Mouse (Mus musculus) stomach, postnatal 0 days (tissue): ENCODE results near the gene Olfr558. TPM values are rescaled to one million over a fixed set of nuclear protein-coding genes. Genes with fewer than 3 reads are reported as not detected.

Source experiments
- ATAC-seq: fragments of 200-750 bp; cut with Nextera tagmentation; 2 replicates; pipeline ENCODE4 v1.8.0; 2017; ENCODE audit not compliant: low FRiP score, low TSS enrichment
- DNase-seq: peaks from one replicate; pipeline ENCODE4 v3.0.0-alpha.2; 2016; ENCODE audit warnings: low spot score
- H3K27ac ChIP-seq: fragments of 300-500 bp; sonication (generic); replicated peaks from 2 replicates; pipeline ENCODE4 v1.5.1; 2014; ENCODE audit warnings: mild to moderate bottlenecking, control low read depth
- H3K27me3 ChIP-seq: fragments of 300-500 bp; sonication (generic); 2 replicates; pipeline ENCODE4 v1.6.1; 2014; ENCODE audit warnings: low read length; ENCODE audit not compliant: control insufficient read depth, insufficient read depth
- H3K36me3 ChIP-seq: fragments of 300-500 bp; sonication (generic); 2 replicates; pipeline ENCODE4 v1.6.1; 2014; ENCODE audit warnings: low read length, mixed read lengths; ENCODE audit not compliant: control insufficient read depth, insufficient read depth
- H3K4me1 ChIP-seq: fragments of 300-500 bp; sonication (generic); replicated peaks from 2 replicates; pipeline ENCODE4 v1.6.1; 2014; ENCODE audit warnings: antibody characterized with exemption; ENCODE audit not compliant: control insufficient read depth, insufficient read depth
- H3K4me2 ChIP-seq: fragments of 300-500 bp; sonication (generic); replicated peaks from 2 replicates; pipeline ENCODE4 v1.6.1; 2014; ENCODE audit warnings: low read depth, mild to moderate bottlenecking, control low read depth, moderate library complexity
- H3K4me3 ChIP-seq: fragments of 300-500 bp; sonication (generic); 2 replicates; pipeline ENCODE4 v1.5.1; 2014; ENCODE audit warnings: low read depth, low read length, control low read depth
- H3K9ac ChIP-seq: fragments of 300-500 bp; sonication (generic); 2 replicates; pipeline ENCODE4 v1.6.1; 2014; ENCODE audit warnings: mild to moderate bottlenecking, low read length, control low read depth, mixed read lengths
- H3K9me3 ChIP-seq: fragments of 300-500 bp; sonication (generic); 2 replicates; pipeline ENCODE4 v1.6.1; 2016; ENCODE audit warnings: low read length; ENCODE audit not compliant: control insufficient read depth
- CTCF ChIP-seq: IDR thresholded peaks from 2 replicates; pipeline ENCODE4 v1.5.1; 2016; ENCODE audit warnings: antibody characterized with exemption, low read depth, mild to moderate bottlenecking, moderate library complexity
- EP300 ChIP-seq: optimal IDR thresholded peaks from 2 replicates; pipeline ENCODE3; 2016; ENCODE audit warnings: antibody characterized with exemption
- WGBS: fragments of 180-500 bp; shearing (Covaris S2); extraction: QIAGEN DNeasy Blood & Tissue Kit; methylation state at CpG from one replicate; pipeline ENCODE4 v1.1.7; 2014; 5-methylcytosine and 5-hydroxymethylcytosine counted together
- polyA plus RNA-seq: library from polyadenylated mRNA; unstranded; fragments of >200 nt; fragmentation: Nextera tagmentation; extraction: Ambion mirVana; gene quantifications from 2 replicates; pipeline ENCODE4 v1.2.1, GENCODE M21; 2015

Gene Olfr558
- polyA plus RNA-seq, 1 experiment from 2014 or later, result 0.40 TPM

DNA sequence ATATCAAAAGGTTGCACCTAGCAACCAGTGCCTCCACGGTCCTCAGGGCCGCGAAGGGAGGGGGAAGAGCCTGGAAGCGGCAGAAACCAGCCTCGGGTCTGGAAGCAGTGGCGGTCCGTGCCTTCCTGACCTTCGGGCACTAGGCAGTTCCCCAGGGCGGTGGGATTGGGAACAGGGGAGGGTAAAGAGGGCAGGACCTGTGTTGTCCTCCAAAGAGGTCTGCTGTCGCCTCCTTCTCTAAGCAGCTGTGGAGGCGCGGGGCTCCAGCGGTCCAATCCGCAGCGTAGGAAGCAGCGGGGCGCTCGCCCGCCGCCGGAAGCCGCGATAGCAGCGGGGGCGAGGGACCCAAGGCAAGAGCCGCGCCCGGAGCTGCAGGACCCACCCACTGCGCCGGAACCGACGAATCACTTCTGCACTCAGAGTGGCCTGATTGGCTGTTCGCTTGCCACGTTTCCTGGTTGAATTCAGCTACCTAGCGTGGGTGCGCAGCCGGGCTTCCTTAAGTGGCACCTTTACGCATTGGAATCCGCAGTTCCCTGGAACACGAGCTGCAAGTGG lies 15.0 kb upstream of the Olfr558 start, which contains the start of gene Trim68:
Trim68 (minus strand) TSS at position 384 of the 558 bp plus-strand sequence.
- Histone ChIP-seq H3K4me1 (no peaks in the 10 kb centered on the region), H3K4me3 (peak within 1 kb of the TSS; percentile 62), H3K4me2 (peak within 1 kb of the TSS; percentile 78), H3K9ac (peak within 1 kb of the TSS; percentile 75), H3K27ac (peak within 1 kb of the TSS; percentile 88), H3K36me3 (no peaks in the 10 kb centered on the region), H3K9me3 (no peaks in the 10 kb centered on the region), H3K27me3 (no peaks in the 10 kb centered on the region)
- under 1% methylated on average over 40 of the region's 40 CpGs for WGBS
- ATAC-seq (peak; percentile 100), DNase-seq (peak; percentile 94)
- no peak for TF ChIP-seq EP300
- TF ChIP-seq CTCF, result peak; percentile 5; the same call in 1 of the 2 replicates

DNA sequence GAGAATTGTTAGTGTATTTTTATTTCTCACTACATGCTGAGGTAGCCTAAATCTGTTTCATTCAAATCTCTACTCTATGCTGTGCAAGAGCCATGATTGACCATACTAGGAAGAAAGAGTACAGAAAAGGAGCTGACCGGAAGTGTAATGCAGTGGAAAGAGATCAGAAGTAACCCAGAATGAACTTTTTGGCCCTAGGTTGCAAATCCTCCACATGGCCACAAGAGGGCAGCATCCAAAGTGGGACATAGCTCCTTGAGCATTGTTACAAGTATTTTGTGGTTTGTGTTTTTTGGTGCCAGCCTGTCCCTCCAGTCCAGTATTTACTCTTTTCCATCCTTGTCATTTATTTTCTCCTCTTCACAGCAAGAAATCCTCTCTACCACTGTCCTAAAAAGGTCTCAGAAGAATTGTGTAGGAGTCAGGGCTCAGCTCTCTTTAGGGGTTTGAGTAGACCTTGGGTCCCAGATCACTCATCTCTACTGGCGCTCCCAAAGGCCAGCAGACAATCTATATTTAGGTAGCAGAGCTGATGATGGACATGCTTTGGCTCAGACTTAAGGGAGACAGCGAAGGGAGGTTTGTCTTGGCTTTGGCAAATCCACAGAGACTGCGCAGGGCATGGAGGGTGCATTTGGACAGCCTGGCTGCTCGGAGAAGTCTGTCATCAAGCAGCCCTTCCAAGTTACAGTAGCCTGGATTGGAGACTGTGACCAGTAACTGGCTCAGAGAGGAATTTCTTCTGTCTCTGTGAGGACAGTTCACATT lies 6.5 kb upstream of the Olfr558 start, which contains the start of gene Olfr557:
Olfr557 (plus strand) TSS at position 553 of the 768 bp plus-strand sequence.
- Histone ChIP-seq H3K36me3 (no peaks in the 10 kb centered on the region), H3K4me2 (no peak within 1 kb of the TSS), H3K4me3 (no peak within 1 kb of the TSS), H3K4me1 (no peaks in the 10 kb centered on the region), H3K9me3 (no peaks in the 10 kb centered on the region), H3K27ac (no peak within 1 kb of the TSS), H3K9ac (no peak within 1 kb of the TSS), H3K27me3 (no peaks in the 10 kb centered on the region)
- 79% methylated on average over 5 of the region's 5 CpGs for WGBS
- no peak for ATAC-seq
- TF ChIP-seq EP300 (no peak), CTCF (peak; percentile 89)
- no peak for DNase-seq

DNA sequence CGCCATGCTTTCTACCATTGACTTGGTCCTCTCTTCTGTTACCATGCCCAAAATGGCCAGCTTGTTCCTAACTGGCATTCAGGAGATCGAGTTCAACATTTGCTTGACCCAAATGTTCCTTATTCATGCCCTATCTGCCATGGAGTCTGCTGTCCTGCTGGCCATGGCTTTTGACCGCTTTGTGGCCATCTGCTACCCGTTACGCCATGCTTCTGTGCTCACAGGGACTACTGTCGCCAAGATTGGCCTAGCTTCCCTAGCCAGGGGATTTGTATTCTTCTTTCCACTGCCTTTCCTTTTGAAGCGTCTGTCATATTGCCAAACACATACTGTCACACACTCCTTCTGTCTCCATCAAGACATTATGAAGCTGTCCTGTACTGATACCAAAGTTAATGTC lies 3.6 kb upstream of the Olfr558 start:
- TF ChIP-seq EP300, result no peak
- TF ChIP-seq CTCF, result no peak
- no peak for ATAC-seq
- no peaks in the 10 kb centered on the region for H3K9me3 ChIP-seq

DNA sequence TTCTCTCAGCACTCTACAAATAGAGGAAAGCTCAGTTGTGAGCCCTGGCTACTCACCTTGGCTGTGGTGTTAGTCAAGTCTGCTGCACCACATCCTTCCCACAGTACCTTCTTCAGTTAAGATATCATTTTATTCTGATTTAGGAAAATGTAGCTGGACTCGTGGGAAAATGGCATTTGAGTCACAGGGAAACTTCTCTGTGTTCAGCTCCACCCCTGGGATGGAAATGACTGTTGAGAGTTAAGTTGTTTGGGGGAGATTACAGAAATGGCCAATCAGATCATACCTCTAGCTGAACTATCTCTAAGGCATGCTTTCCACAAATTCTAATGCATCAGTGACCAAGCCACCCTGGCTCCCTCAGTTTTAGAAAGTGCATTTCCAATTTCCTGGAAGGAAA lies 17.0 kb downstream of the Olfr558 start, which contains the start of gene Olfr33:
Olfr33 (minus strand) TSS at position 101 of the 400 bp plus-strand sequence.
- no peak for TF ChIP-seq EP300
- TF ChIP-seq CTCF, result no peak
- 27% methylated on average over 1 of the region's 1 CpGs for WGBS
- no peak within 1 kb of the TSS for H3K4me3 ChIP-seq

More for the DNA sequence above, 3.6 kb upstream of the Olfr558 start:
- H3K36me3 ChIP-seq, result no peaks in the 10 kb centered on the region
- no peak overlapping the region for H3K27ac ChIP-seq
- no peak overlapping the region for H3K9ac ChIP-seq
- H3K4me2 ChIP-seq, result no peak overlapping the region
- no peaks in the 10 kb centered on the region for H3K4me1 ChIP-seq
- DNase-seq, result no peak
- WGBS, result 91% methylated on average over 7 of the region's 7 CpGs
- no peaks in the 10 kb centered on the region for H3K27me3 ChIP-seq
- H3K4me3 ChIP-seq, result no peak overlapping the region

DNA sequence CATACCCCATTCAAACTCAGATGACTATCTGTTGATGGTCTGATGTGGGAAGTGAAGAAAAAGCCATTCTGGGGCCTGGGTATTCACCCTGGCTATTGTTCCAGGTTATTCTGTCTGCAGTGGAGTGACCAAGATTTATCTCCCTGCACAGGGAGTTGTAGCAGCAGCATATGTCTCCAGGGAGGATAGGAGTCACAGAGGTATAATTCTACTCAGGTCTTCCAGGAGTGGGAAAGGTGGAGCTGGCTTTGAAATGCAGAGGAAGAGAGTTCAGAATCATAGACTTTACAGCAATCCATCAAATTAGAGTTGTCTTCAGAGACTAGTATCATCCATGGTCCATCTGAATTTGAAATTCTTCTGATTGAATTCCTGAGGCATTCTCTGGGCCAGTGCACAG lies 25.4 kb downstream of the Olfr558 start, which contains the start of gene Olfr559:
Olfr559 (minus strand) TSS at position 101 of the 400 bp plus-strand sequence.
- no peak within 1 kb of the TSS for H3K4me2 ChIP-seq
- H3K4me3 ChIP-seq, result no peak within 1 kb of the TSS
- TF ChIP-seq EP300 (no peak), CTCF (no peak)
- H3K9ac ChIP-seq, result no peak within 1 kb of the TSS
- no peak for DNase-seq
- no peak for ATAC-seq
- H3K9me3 ChIP-seq, result no peaks in the 10 kb centered on the region
- no peaks in the 10 kb centered on the region for H3K36me3 ChIP-seq
- H3K27me3 ChIP-seq, result no peaks in the 10 kb centered on the region
- no peak within 1 kb of the TSS for H3K27ac ChIP-seq
- H3K4me1 ChIP-seq, result no peaks in the 10 kb centered on the region

More for the DNA sequence above, 17.0 kb downstream of the Olfr558 start, which contains the start of gene Olfr33:
- no peak for DNase-seq
- no peak within 1 kb of the TSS for H3K4me2 ChIP-seq
- no peaks in the 10 kb centered on the region for H3K4me1 ChIP-seq
- H3K36me3 ChIP-seq, result no peaks in the 10 kb centered on the region
- H3K9me3 ChIP-seq, result no peaks in the 10 kb centered on the region
- H3K27me3 ChIP-seq, result no peaks in the 10 kb centered on the region
- H3K9ac ChIP-seq, result no peak within 1 kb of the TSS
- H3K27ac ChIP-seq, result no peak within 1 kb of the TSS
- ATAC-seq, result no peak

DNA sequence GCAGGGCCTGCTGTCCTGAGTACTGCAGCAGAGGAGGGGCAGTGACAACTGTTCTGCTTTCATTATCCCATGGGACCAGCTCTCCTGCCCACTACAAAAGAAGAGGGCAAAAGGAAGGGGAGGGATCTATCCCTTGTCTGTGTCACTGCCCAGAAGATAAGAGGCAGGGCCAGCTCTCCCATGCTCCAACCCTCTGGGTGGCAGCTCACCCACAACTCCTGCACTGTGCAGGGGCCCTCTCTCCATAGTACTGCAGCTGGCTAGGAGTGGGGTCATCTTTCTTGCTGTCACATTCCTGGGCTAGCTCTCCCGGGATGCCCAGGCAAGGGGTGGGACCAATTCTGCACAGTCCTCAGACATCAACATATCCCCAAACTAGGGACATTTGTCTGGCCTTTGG lies 31.8 kb downstream of the Olfr558 start:
- DNase-seq (no peak), ATAC-seq (no peak)
- H3K4me1 ChIP-seq, result no peaks in the 10 kb centered on the region
- H3K36me3 ChIP-seq, result no peaks in the 10 kb centered on the region
- no peak overlapping the region for H3K27ac ChIP-seq
- 15% methylated on average over 1 of the region's 1 CpGs for WGBS
- no peak overlapping the region for H3K4me3 ChIP-seq
- H3K4me2 ChIP-seq, result no peak overlapping the region
- no peaks in the 10 kb centered on the region for H3K27me3 ChIP-seq
- no peak overlapping the region for H3K9ac ChIP-seq
- no peaks in the 10 kb centered on the region for H3K9me3 ChIP-seq
- TF ChIP-seq CTCF (no peak), EP300 (no peak)
